Mouse (Mus musculus) megakaryocyte progenitor cell, adult 5-6 weeks (primary cell): Measurements from ENCODE around the gene Slc9a4. TPM values are rescaled to one million over a fixed set of nuclear protein-coding genes. Genes with fewer than 3 reads are reported as not detected.
"Not testable (repeated sequence)": the region's sequence is repeated elsewhere in the genome, so short reads cannot be mapped to it uniquely, and the experiment has no call there.

Source experiments
- ATAC-seq: replicated peaks from 2 replicates; pipeline ENCODE4 v1.8.0; 2016; ENCODE audit warnings: mild to moderate bottlenecking, moderate TSS enrichment, inconsistent platforms; ENCODE audit not compliant: poor library complexity
- total RNA-seq, 2 experiments: library from RNA; stranded (forward) in 1 of 2; stranded (reverse) in 1 of 2; fragments of 157-497, 149-512 nt in 1 of 2; fragments of 200-1000 nt in 1 of 2; gene quantifications; 2 replicates each; pipeline versions ENCODE4 v1.2.3 to v1.2.4; 2015 to 2017

The Slc9a4 gene
- total RNA-seq (2015) (not detected in 2 replicates), total RNA-seq (2017) (not detected in 2 replicates)

DNA sequence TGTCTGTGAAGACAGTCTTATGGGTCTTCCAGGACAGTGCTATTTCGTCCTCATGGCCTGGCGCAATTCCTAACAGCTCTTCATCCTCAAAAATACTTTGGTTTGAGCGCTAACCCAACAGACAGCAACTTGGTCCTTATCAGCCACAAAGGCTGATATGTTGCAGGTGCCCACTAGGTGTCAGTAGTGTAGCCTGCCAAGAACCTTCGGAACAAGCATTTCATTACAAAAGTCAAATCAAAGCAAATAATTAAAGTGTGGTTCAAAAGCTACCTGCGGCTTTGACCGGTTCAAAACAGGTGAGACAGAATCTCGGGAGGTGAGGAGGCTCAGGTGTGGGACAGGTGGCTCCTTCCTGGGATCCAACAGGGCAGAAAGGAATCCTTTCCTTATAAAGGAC is at the start of gene Slc9a4:
Slc9a4 (plus strand) TSS at position 298 of the 400 bp plus-strand sequence.
- ATAC-seq, result peak; percentile 64

- ATAC-seq, result no peak
Measured at GRCm38 (mm10) chr1:40537577-40537976, 42.3 kb upstream of the Slc9a4 start.

DNA sequence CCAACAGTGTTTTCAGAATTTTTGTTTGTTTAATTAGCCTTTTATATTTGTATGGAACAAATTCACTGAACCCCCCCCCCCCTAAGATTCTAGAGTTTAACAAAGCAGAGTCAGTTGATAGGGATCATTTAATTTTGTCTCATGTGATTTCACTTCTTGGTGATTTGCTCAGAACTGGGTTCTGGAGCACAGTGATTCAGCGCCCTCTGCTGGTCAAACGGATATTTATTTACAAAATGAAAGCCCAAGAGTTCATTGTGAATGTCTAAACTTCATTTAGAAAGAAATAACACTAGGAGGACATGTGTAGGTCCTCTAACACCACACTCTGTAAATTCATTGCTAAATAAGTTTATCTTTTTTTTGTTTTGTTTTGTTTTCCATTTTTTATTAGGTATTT is 35.2 kb upstream of the Slc9a4 start:
- peak; percentile 64 for ATAC-seq

DNA sequence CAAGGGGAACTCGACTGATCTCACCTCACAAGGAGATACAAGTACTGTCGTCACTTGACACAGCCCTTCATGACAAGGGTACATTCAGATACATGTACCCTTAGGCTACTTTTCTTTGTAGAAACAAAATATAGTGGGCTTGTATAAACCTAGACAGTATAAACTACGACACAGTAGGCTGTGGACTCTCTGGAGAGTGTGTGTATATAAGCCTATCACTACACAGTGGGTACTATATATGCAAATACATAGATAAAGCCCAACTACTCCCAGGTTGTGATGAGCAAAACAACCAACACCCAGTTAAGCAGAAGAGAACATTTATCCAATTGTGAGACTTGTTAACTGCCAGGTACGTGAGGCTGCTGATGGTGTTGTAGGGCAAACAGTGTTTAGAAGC is 33.2 kb upstream of the Slc9a4 start:
- ATAC-seq, result no peak

- ATAC-seq, result no peak
Measured at GRCm38 (mm10) chr1:40547064-40547572, 32.8 kb upstream of the Slc9a4 start.

DNA sequence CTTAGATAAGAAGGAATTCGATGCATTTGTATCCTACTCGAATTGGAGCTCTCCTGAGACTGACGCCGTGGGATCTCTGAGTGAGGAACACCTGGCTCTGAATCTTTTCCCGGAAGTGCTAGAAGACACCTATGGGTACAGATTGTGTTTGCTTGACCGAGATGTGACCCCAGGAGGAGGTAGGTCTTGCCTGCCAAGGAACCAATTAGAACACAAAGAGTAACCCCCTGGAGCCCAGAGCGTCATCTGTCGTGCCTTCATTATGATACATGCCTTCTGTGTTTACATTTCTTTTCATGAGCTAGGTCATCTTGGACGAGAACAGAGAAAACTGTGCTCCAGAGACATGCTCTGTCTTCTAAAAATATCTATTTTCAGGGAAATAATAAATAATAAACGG is 32.1 kb upstream of the Slc9a4 start:
- ATAC-seq, result no peak

DNA sequence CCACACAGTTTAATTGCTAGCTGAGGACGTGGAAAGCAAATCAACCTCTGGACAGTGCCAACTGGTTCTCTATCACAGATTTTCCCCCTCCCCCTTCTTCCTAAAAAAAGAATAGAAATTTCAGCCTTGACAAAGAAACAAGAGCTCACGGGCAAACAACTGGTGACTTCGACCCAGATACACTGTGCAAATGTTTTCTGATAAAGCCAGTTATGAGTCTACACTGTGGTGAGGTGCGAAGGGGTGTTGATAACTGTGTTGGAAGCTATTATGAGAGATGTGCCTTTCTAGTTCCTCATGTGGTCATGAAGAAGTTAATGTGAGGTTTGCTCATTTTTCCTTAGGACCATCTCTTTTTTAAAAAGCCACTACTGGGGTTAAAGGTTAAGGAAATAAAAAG is 10.5 kb upstream of the Slc9a4 start:
- ATAC-seq, result no peak

- ATAC-seq, result no peak
Measured at GRCm38 (mm10) chr1:40580269-40580668, 388 bp downstream of the Slc9a4 start.

DNA sequence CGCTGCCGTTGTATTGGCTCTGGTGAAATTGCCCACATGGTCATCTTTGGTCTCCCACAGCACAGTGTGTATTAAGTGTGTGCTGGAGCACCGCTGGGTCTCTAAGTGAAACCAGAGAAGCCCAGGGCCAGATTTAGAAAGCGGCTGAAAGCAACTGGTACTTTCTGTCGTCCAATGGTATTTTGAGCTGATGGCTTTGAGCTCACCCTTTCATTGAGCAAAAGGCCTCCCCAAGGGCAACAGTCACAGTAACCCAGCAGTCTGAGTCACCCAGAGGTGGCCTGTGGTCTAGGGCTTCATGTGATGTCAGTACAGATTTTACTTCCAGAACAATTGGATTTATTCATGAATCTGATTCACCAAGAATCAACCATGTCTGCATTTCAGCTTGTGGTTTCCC is 6.9 kb downstream of the Slc9a4 start:
- ATAC-seq, result no peak

DNA sequence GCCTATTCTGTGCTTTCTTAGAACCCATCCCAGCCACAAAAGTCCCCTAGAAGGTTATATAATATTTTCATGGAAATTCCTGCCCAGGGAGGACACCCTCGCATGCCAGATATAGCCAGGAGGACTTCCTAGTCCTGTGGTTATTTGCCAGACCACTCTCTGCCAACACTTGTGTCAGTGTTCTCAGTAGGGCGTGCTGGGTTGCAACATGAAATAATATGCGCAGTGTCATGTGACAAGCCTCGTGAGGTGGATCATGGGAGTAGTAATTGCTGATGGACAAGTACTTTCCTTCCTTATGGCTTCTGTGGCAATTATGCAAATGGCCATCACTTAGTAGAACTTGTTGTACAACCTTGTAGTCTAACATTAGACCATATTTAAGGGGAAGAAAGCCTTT is 11.1 kb downstream of the Slc9a4 start:
- ATAC-seq, result no peak

- 0 out of 2 replicates have a peak, but pooled peaks have one; percentile 23 for ATAC-seq
Measured at GRCm38 (mm10) chr1:40597822-40598221, 17.9 kb downstream of the Slc9a4 start.

DNA sequence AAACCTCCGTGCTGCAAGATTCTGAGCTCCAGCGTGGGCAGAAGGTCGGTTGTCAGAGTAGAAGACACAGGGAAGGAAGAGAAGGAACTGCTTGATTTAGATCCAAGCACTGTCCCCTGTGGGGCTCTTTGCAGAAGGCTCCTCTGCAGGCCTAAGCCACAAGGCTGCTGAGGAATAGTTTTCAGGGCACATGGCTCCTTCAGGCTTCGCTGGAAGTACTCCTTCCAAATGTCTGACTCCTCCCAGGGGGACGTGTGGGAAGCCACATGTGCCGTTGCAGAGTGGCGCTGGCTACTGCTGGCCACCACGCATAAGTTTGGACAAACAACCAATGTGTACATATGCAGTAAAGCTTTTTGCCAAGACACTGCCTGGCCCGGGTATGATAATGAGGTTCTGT is 19.8 kb downstream of the Slc9a4 start:
- ATAC-seq, result not testable (repeated sequence)

DNA sequence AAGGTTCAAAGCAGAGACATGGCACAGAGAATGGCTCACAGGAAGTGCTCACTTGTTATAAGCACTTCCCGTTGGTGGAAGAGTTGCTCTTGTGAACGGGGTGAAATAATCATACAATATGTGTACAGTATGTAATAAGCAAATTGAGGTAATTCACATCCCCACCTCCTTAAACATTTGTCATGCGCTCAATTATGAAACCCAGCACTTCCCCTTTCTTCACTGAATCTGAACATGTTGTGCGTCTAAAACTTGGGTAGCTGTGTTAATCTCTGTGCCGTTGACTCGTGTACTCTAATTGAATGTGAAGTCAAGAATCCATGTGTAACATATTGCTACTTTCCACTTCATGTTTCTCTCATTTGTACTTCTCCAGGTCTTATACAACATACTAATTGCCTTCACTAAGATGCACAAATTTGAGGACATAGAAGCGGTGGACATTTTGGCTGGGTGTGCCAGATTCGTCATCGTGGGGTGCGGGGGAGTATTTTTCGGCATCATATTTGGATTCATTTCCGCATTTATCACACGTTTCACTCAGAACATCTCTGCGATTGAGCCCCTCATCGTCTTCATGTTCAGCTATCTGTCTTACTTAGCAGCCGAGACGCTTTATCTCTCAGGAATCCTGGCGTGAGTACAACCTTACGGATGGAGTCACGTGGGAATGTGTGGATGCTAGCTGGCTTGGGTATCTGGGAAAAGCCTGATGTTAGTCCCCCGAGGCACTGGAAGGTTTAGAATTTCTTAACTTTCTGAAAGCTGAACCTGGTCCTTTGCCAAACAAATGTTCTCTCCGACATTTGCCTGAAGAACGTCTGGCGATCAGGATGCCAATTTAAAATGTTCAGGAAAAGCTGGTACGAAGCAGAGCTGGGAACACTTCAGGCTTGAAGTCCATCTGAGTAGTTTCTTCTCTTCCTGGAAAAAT is 20.8 kb downstream of the Slc9a4 start:
- peak; percentile 83 for ATAC-seq

DNA sequence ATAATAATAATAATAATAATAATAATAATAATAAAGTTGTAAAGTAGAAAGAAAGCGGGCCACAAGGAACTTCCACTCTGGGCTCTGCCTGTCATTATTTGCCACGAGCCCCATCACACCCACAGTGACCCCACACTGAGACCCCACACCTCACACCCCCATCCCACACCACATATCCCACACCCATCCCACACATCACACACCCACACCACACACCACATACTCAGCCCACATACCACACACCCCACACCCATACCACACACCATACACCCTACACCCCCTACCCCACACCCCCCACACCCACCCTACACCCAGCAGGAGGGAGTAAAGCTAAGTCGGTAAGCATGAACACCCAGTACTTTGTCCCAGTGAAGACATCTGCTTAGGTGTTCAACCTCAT is 21.6 kb downstream of the Slc9a4 start:
- ATAC-seq, result no peak

GRCm38 (mm10) chr1:40613219-40613618 is 33.3 kb downstream of the Slc9a4 start:
- ATAC-seq, result no peak

DNA sequence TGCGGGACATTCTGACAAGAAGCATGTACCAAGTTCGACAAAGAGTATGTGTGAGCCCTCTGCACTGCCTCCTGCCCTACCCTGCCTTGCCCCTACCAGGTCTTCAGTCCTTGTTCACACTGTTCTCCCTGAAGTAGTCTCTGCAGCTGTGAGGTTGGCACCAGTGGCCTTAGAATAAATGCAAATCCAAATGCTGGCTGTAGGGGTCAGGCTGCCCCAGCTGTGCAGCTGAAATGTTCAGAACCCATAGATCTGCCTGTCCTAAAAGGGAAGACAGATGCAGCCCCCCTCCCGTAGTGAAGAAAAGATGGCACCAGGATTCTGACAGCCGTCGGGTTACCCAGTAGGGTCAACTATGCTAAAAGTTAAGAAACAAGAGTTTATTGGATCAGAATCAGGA is 39.2 kb downstream of the Slc9a4 start:
- ATAC-seq, result peak; percentile 71

GRCm38 (mm10) chr1:40619871-40620270 is 40.0 kb downstream of the Slc9a4 start:
- ATAC-seq, result no peak

GRCm38 (mm10) chr1:40624954-40625353 is 45.1 kb downstream of the Slc9a4 start:
- ATAC-seq, result no peak

DNA sequence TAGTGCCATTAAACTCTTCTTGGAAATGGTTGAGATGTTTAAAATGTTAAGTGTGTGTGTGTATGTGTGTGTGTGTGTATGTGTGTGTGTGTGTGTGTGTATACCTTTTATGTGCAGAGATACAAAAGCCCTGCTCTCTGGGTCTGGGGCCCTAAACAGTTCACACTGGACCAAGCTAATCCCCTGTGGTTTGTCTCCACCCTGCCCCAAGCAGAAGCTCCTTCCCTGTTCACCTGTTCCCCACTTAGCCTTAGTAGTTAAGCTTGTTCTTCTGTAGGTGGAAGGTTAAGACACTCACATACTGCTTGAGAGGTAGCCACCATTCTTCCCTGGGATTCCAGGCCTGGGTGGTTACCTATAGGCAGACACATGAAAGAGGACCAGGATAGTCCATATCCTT is 47.1 kb downstream of the Slc9a4 start:
- no peak for ATAC-seq

DNA sequence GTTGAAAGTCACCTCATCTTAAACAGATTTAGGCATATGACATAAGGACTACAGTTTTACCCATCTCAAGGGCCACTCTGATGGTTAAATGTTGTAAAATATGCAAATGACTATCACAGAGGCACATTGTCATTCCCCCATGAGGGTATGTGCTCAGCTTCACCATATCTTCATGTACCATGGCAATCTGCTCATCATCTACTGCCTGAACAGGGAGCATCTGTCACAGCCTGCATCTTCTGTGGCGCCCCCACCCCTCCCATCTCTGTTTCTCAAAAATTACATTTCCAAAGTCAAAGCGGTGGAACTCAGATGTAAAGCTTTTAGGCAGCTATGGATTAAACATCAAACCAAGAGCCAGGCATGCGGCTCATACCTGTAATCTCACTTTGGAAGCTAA is 48.6 kb downstream of the Slc9a4 start:
- no peak for ATAC-seq

- peak; percentile 49 for ATAC-seq
Measured at GRCm38 (mm10) chr1:40632407-40633062, 52.7 kb downstream of the Slc9a4 start.

DNA sequence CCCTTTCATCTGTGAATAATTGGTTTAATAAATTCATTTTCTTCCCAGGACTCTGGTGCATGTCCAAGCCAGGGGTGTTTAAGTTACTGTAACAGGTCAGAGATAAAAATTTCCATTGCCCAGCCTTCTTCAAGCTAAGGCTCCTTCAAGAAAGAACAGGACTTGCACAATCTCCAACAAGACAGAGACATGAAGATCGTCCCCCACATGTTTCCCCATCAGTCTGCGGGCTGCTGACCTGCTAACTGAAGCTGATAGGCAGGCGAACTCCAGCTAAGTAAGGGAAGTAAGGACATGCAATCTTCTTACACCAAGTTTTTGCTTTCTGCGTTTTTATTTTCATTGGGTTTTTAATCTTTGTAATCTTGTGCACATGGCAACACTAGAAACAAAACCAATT is 54.7 kb downstream of the Slc9a4 start:
- ATAC-seq, result peak; percentile 97
